Mouse (Mus musculus) testis, adult 2 months (tissue): ENCODE measurements at regions not wholly inside any gene's neighbourhood (a gene's known extent, or its start where the extent isn't known, plus 50 kb on each side); places are given as distances from the start of the nearest gene placed in this dataset.

ENCODE experiments used
- CTCF ChIP-seq: fragments of 200-500 bp; IDR thresholded peaks from 2 replicates; pipeline ENCODE4 v1.5.1; 2012; ENCODE audit warnings: low read depth, mild to moderate bottlenecking, inconsistent platforms, low read length, moderate library complexity; ENCODE audit not compliant: control insufficient read depth, insufficient read depth, insufficient replicate concordance
- POLR2A ChIP-seq: fragments of 200-500 bp; IDR thresholded peaks from 2 replicates; pipeline ENCODE4 v1.6.1; 2012; ENCODE audit warnings: low read depth, mild to moderate bottlenecking, inconsistent platforms, low read length, moderate library complexity; ENCODE audit not compliant: control insufficient read depth

GRCm38 (mm10) chr4:47824083-47824482 is 220.9 kb upstream of the Nr4a3 start:
- TF ChIP-seq POLR2A (no peak), CTCF (no peak)
